Mouse (Mus musculus): Measurements from ENCODE around the gene Kmt2e. TPM values are rescaled to one million over a fixed set of nuclear protein-coding genes. Genes with fewer than 3 reads are reported as not detected.
A peak's percentile ranks its signal among the peaks of the same experiment; 100 is the strongest.
"Not testable (repeated sequence)": the region's sequence is repeated elsewhere in the genome, so short reads cannot be mapped to it uniquely, and the experiment has no call there.

Kmt2e gene
- total RNA-seq, 2 experiments from 2014 or later, result 86.5 to 106 TPM

- intact Hi-C loops (cut with DNase I), result no loop called here
- no peak for DNase-seq (ENCODE audit: low spot score in 2 of 2)
Measured at GRCm38 (mm10) chr5:23523936-23524335, 89.7 kb downstream of the Kmt2e start.

DNA sequence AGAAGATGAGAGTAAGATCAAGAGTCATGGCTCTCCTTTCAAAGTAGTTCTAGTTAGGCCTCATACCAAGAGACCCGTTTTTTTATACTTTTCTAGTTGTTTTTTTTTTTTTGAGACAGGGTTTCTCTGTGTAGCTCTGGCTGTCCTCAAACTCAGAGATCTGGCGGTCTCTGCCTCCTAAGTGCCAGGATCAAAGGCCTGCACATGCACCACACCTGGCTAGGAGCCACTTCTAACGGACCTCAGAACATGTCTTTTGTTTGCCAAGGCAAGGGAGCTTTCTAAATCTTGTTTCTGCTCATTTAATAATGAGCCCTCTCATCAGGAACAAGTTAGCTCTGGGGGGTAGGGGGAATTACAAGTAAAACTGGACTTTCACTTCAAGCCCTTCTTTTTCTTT lies 90.4 kb downstream of the Kmt2e start:
- no peak for DNase-seq (ENCODE audit: low spot score in 2 of 2)
- intact Hi-C loops (cut with DNase I), result no loop called here

- intact Hi-C loops (cut with DNase I), result no loop called here
- DNase-seq (ENCODE audit: low spot score in 2 of 2), result no peak
Measured at GRCm38 (mm10) chr5:23531100-23531499, 96.9 kb downstream of the Kmt2e start.

DNA sequence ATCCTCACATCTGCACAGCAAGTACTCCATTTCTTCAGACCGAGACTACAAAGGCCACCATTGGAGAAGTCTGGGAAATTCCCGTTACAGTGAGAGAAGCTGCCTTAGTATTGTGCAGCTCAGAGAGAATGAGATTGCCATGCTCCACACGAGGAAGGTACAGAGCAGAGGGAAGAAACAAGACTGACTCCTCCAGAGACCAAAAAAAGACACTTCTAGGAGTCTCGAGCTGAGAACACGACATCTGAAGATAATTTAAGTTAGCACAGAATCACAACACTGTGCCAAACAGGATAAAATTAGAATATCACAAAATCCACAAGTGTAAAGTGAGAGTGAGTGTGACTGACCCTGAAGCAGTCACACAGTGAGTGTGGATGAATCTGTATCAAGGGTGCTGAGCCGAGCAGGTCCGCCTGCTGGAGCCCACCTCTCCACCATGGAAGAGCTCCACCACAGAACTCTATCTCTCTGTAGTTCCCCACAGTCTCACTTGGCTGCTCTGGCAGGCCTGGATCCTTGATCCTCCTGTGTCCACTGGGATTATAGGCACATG lies 97.4 kb downstream of the Kmt2e start:
- intact Hi-C loops (cut with DNase I), result no loop called here
- DNase-seq (ENCODE audit: low spot score in 2 of 2), result peak in 1 of 2 experiments; percentile 45

GRCm38 (mm10) chr5:23535692-23536091 lies 101.5 kb downstream of the Kmt2e start:
- no peak for DNase-seq (ENCODE audit: low spot score in 2 of 2)
- intact Hi-C loops (cut with DNase I), result no loop called here

- intact Hi-C loops (cut with DNase I), result no loop called here
- no peak for DNase-seq (ENCODE audit: low spot score in 2 of 2)
Measured at GRCm38 (mm10) chr5:23551687-23552086, 117.4 kb downstream of the Kmt2e start.

- intact Hi-C loops (cut with DNase I); DNase-seq (ENCODE audit: low spot score in 2 of 2): not testable (repeated sequence)
Measured at GRCm38 (mm10) chr5:23553338-23553737, 119.1 kb downstream of the Kmt2e start.

All from left cerebral cortex, postnatal 36 days (tissue).